Mouse (Mus musculus) heart, postnatal 0 days (tissue): ENCODE data around the gene Fbxl5. TPM values are rescaled to one million over a fixed set of nuclear protein-coding genes. Genes with fewer than 3 reads are reported as not detected.

Source experiments
- ATAC-seq: fragments of 200-750 bp; cut with Nextera tagmentation; 2 replicates; pipeline ENCODE4 v1.8.0; 2017; ENCODE audit warnings: low read depth, moderate number of reproducible peaks, moderate library complexity; ENCODE audit not compliant: insufficient read depth
- DNase-seq: peaks from one replicate; pipeline ENCODE4 v3.0.0-alpha.2; 2016; ENCODE audit warnings: low spot score
- H3K27ac ChIP-seq: fragments of 300-500 bp; sonication (generic); 2 replicates; pipeline ENCODE4 v1.5.1; 2014; ENCODE audit warnings: low read depth, mild to moderate bottlenecking
- H3K27me3 ChIP-seq: fragments of 300-500 bp; sonication (generic); 2 replicates; pipeline ENCODE4 v1.6.1; 2014; ENCODE audit warnings: low read length, mixed read lengths; ENCODE audit not compliant: control insufficient read depth, insufficient read depth
- H3K36me3 ChIP-seq: fragments of 300-500 bp; sonication (generic); replicated peaks from 2 replicates; pipeline ENCODE4 v1.6.1; 2014; ENCODE audit warnings: low read length, mixed read lengths; ENCODE audit not compliant: control insufficient read depth, insufficient read depth
- H3K4me1 ChIP-seq: fragments of 300-500 bp; sonication (generic); 2 replicates; pipeline ENCODE4 v1.6.1; 2014; ENCODE audit warnings: antibody characterized with exemption; ENCODE audit not compliant: control insufficient read depth, insufficient read depth
- H3K4me2 ChIP-seq: fragments of 300-500 bp; sonication (generic); 2 replicates; pipeline ENCODE4 v1.6.1; 2014; ENCODE audit warnings: low read depth, mild to moderate bottlenecking, low read length, moderate library complexity
- H3K4me3 ChIP-seq: fragments of 300-500 bp; sonication (generic); 2 replicates; pipeline ENCODE4 v1.5.1; 2014; ENCODE audit warnings: low read depth, low read length
- H3K9ac ChIP-seq: fragments of 300-500 bp; sonication (generic); replicated peaks from 2 replicates; pipeline ENCODE4 v1.6.1; 2014; ENCODE audit warnings: low read depth, low read length, mixed read lengths
- H3K9me3 ChIP-seq: fragments of 300-500 bp; sonication (generic); replicated peaks from 2 replicates; pipeline ENCODE4 v1.6.1; 2016; ENCODE audit warnings: low read length; ENCODE audit not compliant: control insufficient read depth
- CTCF ChIP-seq: IDR thresholded peaks from 2 replicates; pipeline ENCODE4 v1.5.1; 2016; ENCODE audit warnings: antibody characterized with exemption, control low read depth, low read depth
- EP300 ChIP-seq: IDR thresholded peaks from 2 replicates; pipeline ENCODE4 v1.6.1; 2016; ENCODE audit warnings: antibody characterized with exemption, low read depth
- WGBS: fragments of 180-500 bp; shearing (Covaris S2); extraction: QIAGEN DNeasy Blood & Tissue Kit; methylation state at CpG from one replicate; pipeline ENCODE4 v1.1.7; 2014; 5-methylcytosine and 5-hydroxymethylcytosine counted together
- polyA plus RNA-seq: library from polyadenylated mRNA; unstranded; fragments of >200 nt; fragmentation: Nextera tagmentation; extraction: Ambion mirVana; gene quantifications from 2 replicates; pipeline ENCODE4 v1.2.1, GENCODE M21; 2015
- total RNA-seq: library from RNA; depleted of rRNA; stranded (reverse); fragments of >200 nt; gene quantifications from 2 replicates; pipeline ENCODE4 v1.2.3, GENCODE M21; 2014; ENCODE audit warnings: low replicate concordance

The Fbxl5 gene
- total and polyA plus RNA-seq, 2 experiments from 2014 or later: 40.3 to 48.9 TPM

DNA sequence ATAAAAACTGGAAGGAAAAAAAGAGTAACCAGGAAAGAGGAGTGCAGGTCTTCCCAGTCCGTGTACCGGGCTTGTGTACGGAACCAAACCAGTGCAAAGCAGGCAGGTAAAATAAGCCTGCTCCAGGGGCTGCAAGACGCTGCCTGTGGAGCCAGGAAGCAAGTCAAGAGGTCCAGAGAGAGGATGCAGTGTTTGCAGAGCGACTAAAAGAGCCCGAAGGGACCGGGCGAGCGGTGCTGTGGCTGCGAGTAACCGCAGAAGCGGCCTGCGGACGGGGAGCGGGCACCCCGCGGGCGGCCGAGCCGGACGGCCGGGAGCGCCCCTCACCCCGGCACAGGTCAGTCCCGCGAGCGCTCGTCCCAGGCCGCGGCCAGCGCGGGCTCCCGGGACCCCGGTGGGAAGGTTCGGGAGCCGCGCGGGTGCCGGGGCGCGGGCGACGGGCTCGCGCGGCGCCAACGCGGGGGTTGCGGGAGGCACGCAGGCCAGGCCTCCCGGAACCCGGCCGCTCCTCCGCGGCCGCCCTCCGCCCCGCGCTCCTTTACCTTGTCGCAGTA is 39.9 kb downstream of the Fbxl5 start:
- no peak for TF ChIP-seq EP300
- TF ChIP-seq CTCF: no peak
- H3K4me2 ChIP-seq: peak overlapping the region; percentile 76
- peak overlapping the region; percentile 92 for H3K4me3 ChIP-seq
- DNase-seq (no peak), ATAC-seq (peak; percentile 61)
- no peaks in the 10 kb centered on the region for H3K36me3 ChIP-seq
- peak overlapping the region; percentile 91 for H3K9ac ChIP-seq
- WGBS: under 1% methylated on average over 59 of the region's 61 CpGs
- H3K27ac ChIP-seq: peak overlapping the region; percentile 92
- H3K9me3 ChIP-seq: no peaks in the 10 kb centered on the region
- peaks cover 12% of the 10 kb centered on the region for H3K4me1 ChIP-seq
- H3K27me3 ChIP-seq: no peaks in the 10 kb centered on the region

DNA sequence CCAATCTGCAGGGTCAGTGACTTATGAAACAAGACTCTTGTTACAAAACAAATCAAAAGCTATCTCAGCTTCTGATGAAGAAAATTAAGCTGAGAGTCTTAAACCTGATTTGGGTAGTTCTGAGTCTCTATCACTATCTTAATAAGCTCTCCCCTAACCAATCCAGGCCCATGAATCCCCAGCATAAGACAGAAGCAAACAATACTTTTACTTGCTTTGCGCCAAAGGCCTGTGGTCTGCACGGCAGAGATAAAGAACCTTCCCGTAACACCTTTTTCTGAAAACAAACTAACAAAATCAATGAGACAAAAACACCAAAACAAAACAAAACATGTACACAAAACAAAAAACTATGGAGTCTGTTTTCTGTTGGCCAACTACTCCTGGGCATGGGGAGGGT is 42.9 kb downstream of the Fbxl5 start:
- peaks cover 26% of the 10 kb centered on the region for H3K4me1 ChIP-seq
- DNase-seq (no peak), ATAC-seq (no peak)
- no peak overlapping the region for H3K27ac ChIP-seq
- no peaks in the 10 kb centered on the region for H3K36me3 ChIP-seq
- no peaks in the 10 kb centered on the region for H3K27me3 ChIP-seq
- WGBS: 88% methylated on average over 3 of the region's 3 CpGs
- TF ChIP-seq EP300 (no peak), CTCF (no peak)
- H3K4me2 ChIP-seq: no peak overlapping the region
- H3K4me3 ChIP-seq: no peak overlapping the region
- H3K9ac ChIP-seq: no peak overlapping the region
- H3K9me3 ChIP-seq: no peaks in the 10 kb centered on the region

DNA sequence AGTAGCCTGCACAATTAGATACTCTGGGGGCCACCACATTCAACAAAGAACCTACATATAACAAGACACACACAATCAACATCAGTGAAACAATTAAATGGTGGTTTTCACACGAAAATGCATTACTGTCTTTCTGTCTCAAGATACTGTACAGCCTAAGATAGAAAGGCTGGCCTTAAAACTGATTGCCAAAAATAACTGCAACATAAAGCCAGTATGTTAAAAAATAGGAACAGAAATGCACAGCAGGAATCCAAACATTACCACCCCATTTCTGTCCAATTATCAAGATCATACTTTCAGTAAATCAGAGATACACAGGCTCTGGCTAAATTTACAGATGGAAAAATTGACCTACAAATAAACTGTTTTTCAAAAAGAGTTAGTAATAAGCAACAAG is 44.4 kb downstream of the Fbxl5 start:
- Histone ChIP-seq H3K27ac (peak overlapping the region; percentile 46; the same call in 1 of the 2 replicates), H3K27me3 (no peaks in the 10 kb centered on the region), H3K9ac (no peak overlapping the region), H3K36me3 (0 out of 2 replicates have a peak, but pooled peaks cover 6% of the 10 kb centered on the region), H3K9me3 (no peaks in the 10 kb centered on the region), H3K4me3 (no peak overlapping the region), H3K4me2 (no peak overlapping the region; the same call in 1 of the 2 replicates), H3K4me1 (peaks cover 26% of the 10 kb centered on the region)
- DNase-seq (no peak), ATAC-seq (no peak)
- 17% methylated on average over 1 of the region's 1 CpGs for WGBS
- no peak for TF ChIP-seq CTCF
- TF ChIP-seq EP300: no peak

DNA sequence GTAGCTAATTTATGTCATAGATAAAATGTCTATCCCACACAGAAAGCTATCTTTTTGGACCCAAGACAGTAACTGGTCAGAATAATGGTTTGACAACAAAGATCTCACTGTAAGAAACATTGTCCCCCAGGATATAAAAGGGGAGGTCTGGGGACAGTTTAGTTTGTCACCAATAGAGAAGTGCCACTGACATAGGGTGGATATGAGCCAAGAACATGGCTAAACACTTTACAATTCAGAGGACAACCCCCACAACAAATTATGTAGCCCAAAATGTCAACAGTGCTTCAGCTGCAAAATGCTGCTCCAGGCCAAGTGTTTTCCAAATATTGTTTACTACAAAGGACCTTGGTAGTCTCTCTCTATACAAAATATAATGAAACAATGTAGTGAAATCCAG is 45.0 kb downstream of the Fbxl5 start:
- Histone ChIP-seq H3K4me3 (no peak overlapping the region), H3K4me2 (peak overlapping the region; percentile 3; the same call in 1 of the 2 replicates), H3K27ac (peak overlapping the region; percentile 46; the same call in 1 of the 2 replicates), H3K9me3 (no peaks in the 10 kb centered on the region), H3K36me3 (0 out of 2 replicates have a peak, but pooled peaks cover 9% of the 10 kb centered on the region), H3K9ac (no peak overlapping the region), H3K27me3 (no peaks in the 10 kb centered on the region), H3K4me1 (peaks cover 26% of the 10 kb centered on the region)
- peak; percentile 16 for DNase-seq
- peak; percentile 55; the same call in 1 of the 2 replicates for ATAC-seq
- TF ChIP-seq CTCF: no peak

DNA sequence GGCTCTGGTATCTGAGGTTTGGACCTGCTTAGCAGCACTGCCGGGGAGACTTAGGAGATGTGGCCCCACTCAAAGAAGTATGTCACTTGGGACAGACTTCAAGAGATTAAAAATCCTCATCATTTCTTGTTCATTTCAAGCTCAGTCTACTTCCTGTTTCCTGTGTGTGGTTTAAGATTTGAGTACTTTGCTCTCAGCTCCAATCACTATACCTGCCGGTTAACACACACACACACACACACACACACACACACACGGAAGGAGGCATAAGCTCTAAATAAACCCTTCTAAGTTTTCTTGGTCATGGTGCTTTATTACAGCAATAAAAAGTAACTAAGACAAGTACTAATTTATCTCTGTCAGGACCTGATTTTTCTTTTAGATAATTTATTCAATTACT is 49.9 kb downstream of the Fbxl5 start:
- TF ChIP-seq CTCF: no peak
- no peak for TF ChIP-seq EP300

More for the DNA sequence above, 49.9 kb downstream of the Fbxl5 start:
- ATAC-seq (no peak), DNase-seq (no peak)
- WGBS: 76% methylated on average over 3 of the region's 3 CpGs
- no peak overlapping the region for H3K4me2 ChIP-seq
- peaks cover 44% of the 10 kb centered on the region for H3K36me3 ChIP-seq
- no peaks in the 10 kb centered on the region for H3K9me3 ChIP-seq
- H3K4me3 ChIP-seq: no peak overlapping the region
- peaks cover 15% of the 10 kb centered on the region for H3K4me1 ChIP-seq
- H3K9ac ChIP-seq: no peak overlapping the region
- H3K27me3 ChIP-seq: no peaks in the 10 kb centered on the region
- no peak overlapping the region for H3K27ac ChIP-seq
